Mouse (Mus musculus) C2C12 (cell line): ENCODE measurements around the gene Sort1.

Experiments
- CTCF ChIP-seq: IDR thresholded peaks from one replicate; pipeline ENCODE4 v1.5.1; 2011; ENCODE audit not compliant: control insufficient read depth, insufficient read depth, insufficient read length
- FOSL1 ChIP-seq: IDR thresholded peaks from one replicate; pipeline ENCODE4 v1.8.0; 2011; ENCODE audit warnings: mild to moderate bottlenecking, low read length; ENCODE audit not compliant: poor library complexity, insufficient read depth, severe bottlenecking

GRCm38 (mm10) chr3:108259319-108259718, 24.6 kb upstream of the Sort1 start:
- TF ChIP-seq CTCF (no peak), FOSL1 (no peak)
